Comparison of ENCODE assay signal across 17 mouse cellular contexts in the genomic region with DNA sequence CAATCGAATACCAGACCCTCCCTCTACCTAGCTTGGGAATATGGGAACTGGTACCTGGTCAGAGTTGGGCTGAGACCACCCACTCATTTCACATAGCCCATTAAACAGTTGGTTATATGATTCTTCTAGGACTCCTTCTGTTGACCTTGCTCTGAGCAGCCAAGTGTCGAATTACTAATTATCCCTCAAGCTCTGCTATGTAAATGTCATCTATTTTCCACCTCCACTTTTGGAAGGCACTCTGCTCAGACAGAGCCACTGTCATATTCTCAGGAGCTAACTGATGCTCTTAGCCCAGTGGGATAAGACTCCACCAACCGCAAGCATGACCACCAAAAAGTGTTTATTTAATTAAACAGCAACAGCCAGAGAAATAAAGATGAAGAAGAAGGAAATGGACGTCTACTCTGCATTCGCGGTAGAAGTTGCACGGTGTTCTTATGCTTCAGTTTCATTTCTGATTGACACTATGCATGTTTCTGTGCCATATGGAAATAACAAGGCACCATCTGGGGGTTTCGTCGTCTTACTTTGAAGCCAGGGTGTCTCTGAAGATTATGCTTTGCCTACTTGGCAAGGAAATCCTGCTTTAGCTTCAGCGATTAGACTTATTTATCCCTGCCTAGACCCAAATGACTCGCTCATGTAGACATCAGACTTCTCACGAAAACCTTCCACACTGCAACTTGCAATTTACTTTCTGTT.
DNase-seq lines count a peak whose midpoint lies in the region; ATAC-seq and TF ChIP-seq lines count a peak whose summit lies in the region.
"Had no signal": no experiment of that assay in that cellular context is flagged by ENCODE, and none has a peak within 500 bp of the region (broad histone marks: within the 10 kb centered on the region; RNA-seq: fewer than 3 reads in every experiment).

No protein-coding gene starts in this region.

- H3K4me3 ChIP-seq in forebrain, embryonic 13.5 days: no peak overlapping the region
- H3K4me3 ChIP-seq in forebrain, embryonic 10.5 days: no peak overlapping the region
- no peak overlapping the region for H3K4me3 ChIP-seq in kidney, embryonic 16.5 days (ENCODE audit: low read length)
- H3K4me3 ChIP-seq in CH12.LX (replicated peaks in 1 of 3; ENCODE audit: low read depth in 2 of 3, low read length in 2 of 3, poor library complexity in 1 of 3): no peak overlapping the region
- no peak overlapping the region for H3K4me3 ChIP-seq in layer of hippocampus, adult 2 months
- H3K4me3 ChIP-seq: hindbrain, embryonic 10.5 days; limb, embryonic 10.5 days had no signal

- H3K27ac ChIP-seq in forebrain, embryonic 13.5 days: peak overlapping the region; percentile 49
- no peak overlapping the region for H3K27ac ChIP-seq in forebrain, embryonic 10.5 days
- no peak overlapping the region for H3K27ac ChIP-seq in kidney, embryonic 16.5 days (ENCODE audit: low read length)
- H3K27ac ChIP-seq in CH12.LX (ENCODE audit: insufficient read depth, low read depth): no peak overlapping the region
- peak overlapping the region; percentile 80 for H3K27ac ChIP-seq in layer of hippocampus, adult 2 months
- H3K27ac ChIP-seq: hindbrain, embryonic 10.5 days; limb, embryonic 10.5 days; liver, embryonic 14.5 days had no signal

- no peak for TF ChIP-seq POLR2A in CH12.LX (IDR thresholded peaks at IDR 0.05; ENCODE audit: low read depth, low read length)

- no peak for TF ChIP-seq EP300 in CH12.LX (IDR thresholded peaks at IDR 0.05; ENCODE audit: low read length)

- H3K27me3 ChIP-seq in forebrain, embryonic 13.5 days: no peaks in the 10 kb centered on the region
- H3K27me3 ChIP-seq in forebrain, embryonic 10.5 days (ENCODE audit: poor library complexity, severe bottlenecking): no peaks in the 10 kb centered on the region
- H3K27me3 ChIP-seq in kidney, embryonic 16.5 days (ENCODE audit: insufficient read depth, low read length): no peaks in the 10 kb centered on the region
- H3K27me3 ChIP-seq in CH12.LX (replicated peaks): no peaks in the 10 kb centered on the region

- no peaks in the 10 kb centered on the region for H3K79me2 ChIP-seq in CH12.LX (replicated peaks; ENCODE audit: control insufficient read depth, extremely low read depth, insufficient read depth, poor library complexity, severe bottlenecking)

- peak; percentile 92 for ATAC-seq in forebrain, embryonic 13.5 days
- ATAC-seq in kidney, embryonic 16.5 days (ENCODE audit: low FRiP score, low TSS enrichment): peak; percentile 36; the same call in 1 of the 2 replicates
- no peak for ATAC-seq in megakaryocyte-erythroid progenitor cell, adult 5-6 weeks (replicated peaks; ENCODE audit: low FRiP score, low TSS enrichment, poor library complexity, severe bottlenecking)

- WGBS in forebrain, embryonic 13.5 days: 82% methylated on average over 12 of the region's 12 CpGs
- 95% methylated on average over 12 of the region's 12 CpGs for WGBS in forebrain, embryonic 10.5 days
- 67% methylated on average over 12 of the region's 12 CpGs for WGBS in kidney, embryonic 16.5 days

- TF ChIP-seq CTCF in CH12.LX (conservative IDR thresholded peaks at IDR 0.05 in 1 of 2, IDR thresholded peaks at IDR 0.05 in 1 of 2; ENCODE audit: low read depth in 2 of 2, low read length in 2 of 2): no peak
- TF ChIP-seq CTCF in layer of hippocampus, adult 2 months (conservative IDR thresholded peaks at IDR 0.05): no peak

- no peaks in the 10 kb centered on the region for H3K9me3 ChIP-seq in forebrain, embryonic 13.5 days (replicated peaks)
- H3K9me3 ChIP-seq in forebrain, embryonic 10.5 days: peaks cover 4% of the 10 kb centered on the region; the same call in 1 of the 2 replicates
- no peaks in the 10 kb centered on the region for H3K9me3 ChIP-seq in kidney, embryonic 16.5 days (ENCODE audit: low read length)
- H3K9me3 ChIP-seq in CH12.LX (replicated peaks; ENCODE audit: low read length): no peaks in the 10 kb centered on the region

- H3K4me1 ChIP-seq in forebrain, embryonic 13.5 days: no peaks in the 10 kb centered on the region
- peaks cover 16% of the 10 kb centered on the region; the same call in 1 of the 2 replicates for H3K4me1 ChIP-seq in forebrain, embryonic 10.5 days
- peaks cover 12% of the 10 kb centered on the region for H3K4me1 ChIP-seq in kidney, embryonic 16.5 days (ENCODE audit: insufficient read depth, low read length)
- no peaks in the 10 kb centered on the region; a peak in 1 of 4 replicates for H3K4me1 ChIP-seq in CH12.LX (ENCODE audit: control insufficient read depth in 1 of 2, insufficient read depth in 2 of 2)

- dilution Hi-C loops in CH12.LX (cut with MboI; ENCODE audit: extremely low pct_ligation_motif_present, extremely low pct_unique_long_range_greater_than_20kb, low sequenced_read_pairs): no loop called here

- no peak for TF ChIP-seq RAD21 in CH12.LX (IDR thresholded peaks at IDR 0.05; ENCODE audit: low read depth, low read length)

- DNase-seq in forebrain, embryonic 10.5 days (ENCODE audit: extremely low spot score, low spot score): no peak
- no peak for DNase-seq in kidney, postnatal 25 days
- no peak for DNase-seq in CH12.LX (ENCODE audit: extremely low read depth)
- DNase-seq in layer of hippocampus, adult 2 months (ENCODE audit: low spot score in 2 of 2): peak; percentile 62 to 74
- DNase-seq in heart, adult 8-10 months (ENCODE audit: low spot score): no peak
- DNase-seq: adrenal gland, postnatal 14 days; cerebellum, adult 11-12 months; kidney, adult 2 months; lung, postnatal 14 days had no signal

- in situ Hi-C loops in CH12.LX (cut with MboI; ENCODE audit: low pct_ligation_motif_present, low pct_unique_long_range_greater_than_20kb, low sequenced_read_pairs): no loop called here

- H3K9ac ChIP-seq in forebrain, embryonic 13.5 days: no peak overlapping the region
- H3K9ac ChIP-seq in kidney, embryonic 16.5 days (replicated peaks; ENCODE audit: low read length): no peak overlapping the region
- H3K9ac ChIP-seq in CH12.LX (ENCODE audit: insufficient read depth, low read depth): no peak overlapping the region
- H3K9ac ChIP-seq: liver, embryonic 14.5 days had no signal

- H3K36me3 ChIP-seq in forebrain, embryonic 13.5 days (ENCODE audit: poor library complexity, severe bottlenecking): no peaks in the 10 kb centered on the region
- H3K36me3 ChIP-seq in forebrain, embryonic 10.5 days (replicated peaks): no peaks in the 10 kb centered on the region
- H3K36me3 ChIP-seq in kidney, embryonic 16.5 days (ENCODE audit: insufficient read depth, low read length): no peaks in the 10 kb centered on the region
- no peaks in the 10 kb centered on the region for H3K36me3 ChIP-seq in CH12.LX (replicated peaks in 1 of 2; ENCODE audit: control insufficient read depth in 1 of 2, insufficient read depth in 1 of 2, low read length in 1 of 2)
- H3K36me3 ChIP-seq: hindbrain, embryonic 10.5 days; limb, embryonic 10.5 days had no signal

- H3K4me2 ChIP-seq in forebrain, embryonic 13.5 days: no peak overlapping the region
- no peak overlapping the region for H3K4me2 ChIP-seq in kidney, embryonic 16.5 days (replicated peaks; ENCODE audit: low read depth, low read length)
- H3K4me2 ChIP-seq in CH12.LX (ENCODE audit: insufficient read depth, low read depth, poor library complexity, severe bottlenecking): 0 out of 2 replicates have a peak overlapping the region, but pooled peaks have one; percentile 5
- H3K4me2 ChIP-seq: heart, embryonic 11.5 days; midbrain, embryonic 11.5 days had no signal

TF ChIP-seq in CH12.LX, 34 proteins besides CTCF, POLR2A, EP300 and RAD21:
- TF ChIP-seq JUND (conservative IDR thresholded peaks at IDR 0.05; ENCODE audit: low read depth, low read length) (no peak), HCFC1 (IDR thresholded peaks at IDR 0.05; ENCODE audit: low read depth, low read length) (no peak), UBTF (IDR thresholded peaks at IDR 0.05; ENCODE audit: low read depth, low read length) (no peak), BHLHE40 (IDR thresholded peaks at IDR 0.05; ENCODE audit: low read depth, low read length) (no peak), POLR2AphosphoS2 (IDR thresholded peaks at IDR 0.05; ENCODE audit: low read depth, low read length) (no peak), JUN (IDR thresholded peaks at IDR 0.05; ENCODE audit: insufficient read depth, low read depth, low read length) (no peak), NRF1 (IDR thresholded peaks at IDR 0.05; ENCODE audit: low read depth, low read length) (no peak), CHD2 (IDR thresholded peaks at IDR 0.05; ENCODE audit: low read length) (no peak), ELF1 (IDR thresholded peaks at IDR 0.05; ENCODE audit: low read depth, low read length) (no peak), TBP (conservative IDR thresholded peaks at IDR 0.05; ENCODE audit: low read depth, low read length) (no peak), MEF2A (IDR thresholded peaks at IDR 0.05; ENCODE audit: borderline replicate concordance, low read depth, low read length) (no peak), ZMIZ1 (IDR thresholded peaks at IDR 0.05; ENCODE audit: low read depth, low read length) (no peak), RCOR1 (conservative IDR thresholded peaks at IDR 0.05; ENCODE audit: low read depth, low read length) (no peak), ZNF384 (IDR thresholded peaks at IDR 0.05; ENCODE audit: low read depth, low read length) (no peak), USF1 (IDR thresholded peaks at IDR 0.05; ENCODE audit: low read depth, low read length) (no peak), MYC (IDR thresholded peaks at IDR 0.05; ENCODE audit: low read depth, low read length) (no peak), USF2 (conservative IDR thresholded peaks at IDR 0.05; ENCODE audit: low read depth, low read length) (no peak), ETS1 (conservative IDR thresholded peaks at IDR 0.05; ENCODE audit: low read depth, low read length) (no peak)

Comparison
In these comparisons a context has a peak if more than half of its experiments do, and no peak if none do; other contexts are left out.
1. H3K27ac ChIP-seq: peak in forebrain, embryonic 13.5 days (single experiment) and layer of hippocampus, adult 2 months (single experiment); none in forebrain, embryonic 10.5 days (single experiment), kidney, embryonic 16.5 days (single experiment) and CH12.LX (single experiment).
2. DNase-seq: peak in layer of hippocampus, adult 2 months (2 of 2); none in forebrain, embryonic 10.5 days (single experiment), kidney, postnatal 25 days (0 of 2), CH12.LX (single experiment) and heart, adult 8-10 months (single experiment).